Mouse (Mus musculus) induced T-regulatory cell, adult 2 months (primary cell): ENCODE measurements at regions not wholly inside any gene's neighbourhood (a gene's known extent, or its start where the extent isn't known, plus 50 kb on each side); places are given as distances from the start of the nearest gene placed in this dataset.

ENCODE experiments used
- DNase-seq: peaks from one replicate; pipeline ENCODE4 v3.0.0-alpha.2; 2012; ENCODE audit warnings: low read depth

- no peak for DNase-seq
Measured at GRCm38 (mm10) chr2:173930606-173931177, 145.4 kb upstream of the Stx16 start.

GRCm38 (mm10) chr2:173935706-173936105 is 140.4 kb upstream of the Stx16 start:
- no peak for DNase-seq

- DNase-seq = no peak
Measured at GRCm38 (mm10) chr2:173937531-173938439, 138.3 kb upstream of the Stx16 start.

- DNase-seq = no peak
Measured at GRCm38 (mm10) chr2:173938440-173938787, 137.7 kb upstream of the Stx16 start.

- DNase-seq = peak; percentile 5
Measured at GRCm38 (mm10) chr2:173945441-173945840, 130.7 kb upstream of the Stx16 start.

- DNase-seq = no peak
Measured at GRCm38 (mm10) chr2:173948586-173948985, 127.5 kb upstream of the Stx16 start.

- DNase-seq = no peak
Measured at GRCm38 (mm10) chr2:173950164-173950891, 125.8 kb upstream of the Stx16 start.

GRCm38 (mm10) chr2:173966111-173966510 is 110.0 kb upstream of the Stx16 start:
- DNase-seq = no peak

- no peak for DNase-seq
Measured at GRCm38 (mm10) chr2:173970789-173971188, 105.3 kb upstream of the Stx16 start.

- DNase-seq = no peak
Measured at GRCm38 (mm10) chr2:173976314-173977053, 99.6 kb upstream of the Stx16 start.

GRCm38 (mm10) chr2:173977236-173978053 is 98.7 kb upstream of the Stx16 start:
- no peak for DNase-seq

- no peak for DNase-seq
Measured at GRCm38 (mm10) chr2:173978138-173978765, 97.9 kb upstream of the Stx16 start.

GRCm38 (mm10) chr2:173981036-173981435 is 95.1 kb upstream of the Stx16 start:
- no peak for DNase-seq

- DNase-seq = no peak
Measured at GRCm38 (mm10) chr2:173987516-173987915, 88.6 kb upstream of the Stx16 start.

- DNase-seq = no peak
Measured at GRCm38 (mm10) chr2:173987921-173988320, 88.2 kb upstream of the Stx16 start.

GRCm38 (mm10) chr2:173988641-173989336 is 87.3 kb upstream of the Stx16 start:
- DNase-seq = no peak

- no peak for DNase-seq
Measured at GRCm38 (mm10) chr2:173990664-173991063, 85.4 kb upstream of the Stx16 start.

GRCm38 (mm10) chr2:173991447-173991846 is 84.7 kb upstream of the Stx16 start:
- no peak for DNase-seq

GRCm38 (mm10) chr2:173992041-173992440 is 84.1 kb upstream of the Stx16 start:
- DNase-seq = no peak

GRCm38 (mm10) chr2:173993431-173993955 is 82.6 kb upstream of the Stx16 start:
- no peak for DNase-seq
